Mouse (Mus musculus) liver, postnatal 0 days (tissue): ENCODE measurements around the gene Rsbn1. TPM values are rescaled to one million over a fixed set of nuclear protein-coding genes. Genes with fewer than 3 reads are reported as not detected.

Experiments
- ATAC-seq: fragments of 200-750 bp; cut with Nextera tagmentation; 2 replicates; pipeline ENCODE4 v1.8.0; 2017; ENCODE audit warnings: mild to moderate bottlenecking, moderate library complexity
- DNase-seq: peaks from one replicate; pipeline ENCODE4 v3.0.0-alpha.2; 2016
- H3K27ac ChIP-seq: fragments of 300-500 bp; sonication (generic); 2 replicates; pipeline ENCODE4 v1.5.1; 2014; ENCODE audit warnings: antibody characterized with exemption, moderate library complexity, mild to moderate bottlenecking, low read depth
- H3K27me3 ChIP-seq: fragments of 300-500 bp; sonication (generic); 2 replicates; pipeline ENCODE4 v1.6.1; 2014; ENCODE audit warnings: low read length, control low read depth, mixed read lengths; ENCODE audit not compliant: insufficient read depth
- H3K36me3 ChIP-seq: fragments of 300-500 bp; sonication (generic); replicated peaks from 2 replicates; pipeline ENCODE4 v1.6.1; 2014; ENCODE audit warnings: mild to moderate bottlenecking, control low read depth, low read length, moderate library complexity, mixed read lengths; ENCODE audit not compliant: insufficient read depth
- H3K4me1 ChIP-seq: fragments of 300-500 bp; sonication (generic); 2 replicates; pipeline ENCODE4 v1.6.1; 2014; ENCODE audit warnings: antibody characterized with exemption, mild to moderate bottlenecking, control low read depth; ENCODE audit not compliant: insufficient read depth
- H3K4me2 ChIP-seq: fragments of 300-500 bp; sonication (generic); 2 replicates; pipeline ENCODE4 v1.6.1; 2014; ENCODE audit warnings: low read depth, mild to moderate bottlenecking, low read length, moderate library complexity, mixed read lengths
- H3K4me3 ChIP-seq: fragments of 300-500 bp; sonication (generic); 2 replicates; pipeline ENCODE4 v1.5.1; 2014; ENCODE audit warnings: low read depth, low read length
- H3K9ac ChIP-seq: fragments of 300-500 bp; sonication (generic); replicated peaks from 2 replicates; pipeline ENCODE4 v1.6.1; 2014; ENCODE audit warnings: mild to moderate bottlenecking, moderate library complexity
- H3K9me3 ChIP-seq: fragments of 300-500 bp; sonication (generic); 2 replicates; pipeline ENCODE4 v1.6.1; 2016; ENCODE audit warnings: mild to moderate bottlenecking, control low read depth, low read length, mixed read lengths
- CTCF ChIP-seq: sonication (generic); IDR thresholded peaks from 2 replicates; pipeline ENCODE4 v1.5.1; 2016; ENCODE audit warnings: antibody characterized with exemption, low read depth
- EP300 ChIP-seq: IDR thresholded peaks from 2 replicates; pipeline ENCODE4 v1.6.1; 2016; ENCODE audit warnings: antibody characterized with exemption, low read depth, mild to moderate bottlenecking
- WGBS: fragments of 180-500 bp; shearing (Covaris S2); extraction: QIAGEN DNeasy Blood & Tissue Kit; methylation state at CpG from one replicate; pipeline ENCODE4 v1.1.7; 2014; ENCODE audit not compliant: insufficient replicate concordance; 5-methylcytosine and 5-hydroxymethylcytosine counted together
- polyA plus RNA-seq: library from polyadenylated mRNA; unstranded; fragments of >200 nt; fragmentation: Nextera tagmentation; extraction: Ambion mirVana; gene quantifications from 2 replicates; pipeline ENCODE4 v1.2.1, GENCODE M21; 2015

Gene Rsbn1
- polyA plus RNA-seq, 1 experiment from 2014 or later: 3.8 TPM

GRCm38 (mm10) chr3:103925302-103925701 is 11.4 kb downstream of the Rsbn1 start:
- DNase-seq (no peak), ATAC-seq (no peak)
- Histone ChIP-seq H3K4me1 (peaks cover 9% of the 10 kb centered on the region), H3K4me2 (no peak overlapping the region), H3K27ac (no peak overlapping the region), H3K9ac (no peak overlapping the region), H3K36me3 (peaks cover 12% of the 10 kb centered on the region), H3K4me3 (no peak overlapping the region), H3K9me3 (no peaks in the 10 kb centered on the region), H3K27me3 (no peaks in the 10 kb centered on the region)
- TF ChIP-seq EP300: no peak
- no peak for TF ChIP-seq CTCF
- WGBS: 65% methylated on average over 3 of the region's 3 CpGs

GRCm38 (mm10) chr3:103927511-103927910 is 13.6 kb downstream of the Rsbn1 start:
- Histone ChIP-seq H3K27me3 (no peaks in the 10 kb centered on the region), H3K27ac (peak overlapping the region; percentile 12; the same call in 1 of the 2 replicates), H3K36me3 (peaks cover 17% of the 10 kb centered on the region), H3K9me3 (no peaks in the 10 kb centered on the region), H3K4me1 (peaks cover 9% of the 10 kb centered on the region), H3K4me2 (peak overlapping the region; percentile 48), H3K4me3 (no peak overlapping the region), H3K9ac (no peak overlapping the region)
- TF ChIP-seq CTCF (no peak), EP300 (no peak)
- ATAC-seq (0 out of 2 replicates have a peak, but pooled peaks have one; percentile 40), DNase-seq (peak; percentile 44)
- 49% methylated on average over 6 of the region's 6 CpGs for WGBS

- no peaks in the 10 kb centered on the region for H3K36me3 ChIP-seq
- DNase-seq (no peak), ATAC-seq (no peak)
- no peaks in the 10 kb centered on the region for H3K27me3 ChIP-seq
- TF ChIP-seq EP300 (no peak), CTCF (no peak)
- H3K27ac ChIP-seq: no peak overlapping the region
- 88% methylated on average over 1 of the region's 1 CpGs for WGBS
- no peak overlapping the region for H3K4me3 ChIP-seq
- no peak overlapping the region for H3K9ac ChIP-seq
- no peak overlapping the region for H3K4me2 ChIP-seq
- H3K4me1 ChIP-seq: no peaks in the 10 kb centered on the region
- H3K9me3 ChIP-seq: no peaks in the 10 kb centered on the region
These were observed 31.1 kb downstream of the Rsbn1 start for GRCm38 (mm10) chr3:103944794-103945562.

- Histone ChIP-seq H3K9ac (no peak overlapping the region), H3K9me3 (no peaks in the 10 kb centered on the region), H3K4me1 (no peaks in the 10 kb centered on the region), H3K36me3 (no peaks in the 10 kb centered on the region), H3K4me2 (no peak overlapping the region), H3K4me3 (no peak overlapping the region), H3K27me3 (no peaks in the 10 kb centered on the region), H3K27ac (no peak overlapping the region)
- TF ChIP-seq EP300 (no peak), CTCF (no peak)
- DNase-seq (no peak), ATAC-seq (no peak)
- 86% methylated on average over 7 of the region's 7 CpGs for WGBS
These were observed 34.7 kb downstream of the Rsbn1 start for GRCm38 (mm10) chr3:103948666-103949065.

GRCm38 (mm10) chr3:103960622-103961021 is 46.7 kb downstream of the Rsbn1 start:
- Histone ChIP-seq H3K9me3 (no peaks in the 10 kb centered on the region), H3K4me1 (no peaks in the 10 kb centered on the region), H3K27me3 (no peaks in the 10 kb centered on the region), H3K9ac (no peak overlapping the region), H3K27ac (no peak overlapping the region), H3K4me3 (no peak overlapping the region), H3K36me3 (peaks cover 36% of the 10 kb centered on the region), H3K4me2 (no peak overlapping the region)
- no peak for DNase-seq
- no peak for ATAC-seq
- WGBS: 83% methylated on average over 3 of the region's 3 CpGs
- TF ChIP-seq CTCF (no peak), EP300 (no peak)

GRCm38 (mm10) chr3:103967231-103967630 is 53.3 kb downstream of the Rsbn1 start:
- peaks cover 21% of the 10 kb centered on the region for H3K36me3 ChIP-seq
- H3K27ac ChIP-seq: peak overlapping the region; percentile 86; the same call in 1 of the 2 replicates
- no peak for DNase-seq
- TF ChIP-seq CTCF (no peak), EP300 (no peak)
- peaks cover 8% of the 10 kb centered on the region for H3K4me1 ChIP-seq
- H3K9ac ChIP-seq: peak overlapping the region; percentile 93
- H3K4me2 ChIP-seq: peak overlapping the region; percentile 87
- H3K27me3 ChIP-seq: no peaks in the 10 kb centered on the region
- 10% methylated on average over 2 of the region's 2 CpGs for WGBS
- no peak for ATAC-seq
- H3K4me3 ChIP-seq: peak overlapping the region; percentile 99
- H3K9me3 ChIP-seq: no peaks in the 10 kb centered on the region
